Mouse (Mus musculus): ENCODE results near the gene Glrx5.

Gene Glrx5

GRCm38 (mm10) chr12:105032147-105032831 is at the start of gene Glrx5:
Gene Glrx5, plus strand, starts transcription at chr12:105032688.
- peak; percentile 100 for DNase-seq (ENCODE audit: low read depth, low spot score)

GRCm38 (mm10) chr12:104983476-104983875 is 49.0 kb upstream of the Glrx5 start:
- no peak for DNase-seq (ENCODE audit: low read depth, low spot score)

- DNase-seq (ENCODE audit: low read depth, low spot score) = peak; percentile 36
Measured at GRCm38 (mm10) chr12:104985088-104985487, 47.4 kb upstream of the Glrx5 start.

- DNase-seq (ENCODE audit: low read depth, low spot score) = no peak
Measured at GRCm38 (mm10) chr12:104986001-104986400, 46.5 kb upstream of the Glrx5 start.

- DNase-seq (ENCODE audit: low read depth, low spot score) = no peak
Measured at GRCm38 (mm10) chr12:104986781-104987180, 45.7 kb upstream of the Glrx5 start.

GRCm38 (mm10) chr12:104987936-104988335 is 44.6 kb upstream of the Glrx5 start:
- DNase-seq (ENCODE audit: low read depth, low spot score) = no peak

GRCm38 (mm10) chr12:104990741-104991454 is 41.6 kb upstream of the Glrx5 start:
- DNase-seq (ENCODE audit: low read depth, low spot score) = peak; percentile 79

GRCm38 (mm10) chr12:104992123-104992741 is 40.3 kb upstream of the Glrx5 start:
- DNase-seq (ENCODE audit: low read depth, low spot score) = no peak

- no peak for DNase-seq (ENCODE audit: low read depth, low spot score)
Measured at GRCm38 (mm10) chr12:104992838-104993237, 39.6 kb upstream of the Glrx5 start.

GRCm38 (mm10) chr12:104995259-104995876 is 37.1 kb upstream of the Glrx5 start:
- no peak for DNase-seq (ENCODE audit: low read depth, low spot score)

GRCm38 (mm10) chr12:104996012-104996728 is 36.3 kb upstream of the Glrx5 start:
- DNase-seq (ENCODE audit: low read depth, low spot score) = no peak

GRCm38 (mm10) chr12:104997159-104997558 is 35.3 kb upstream of the Glrx5 start:
- DNase-seq (ENCODE audit: low read depth, low spot score) = no peak

- peak; percentile 49 for DNase-seq (ENCODE audit: low read depth, low spot score)
Measured at GRCm38 (mm10) chr12:104997641-104998293, 34.7 kb upstream of the Glrx5 start.

GRCm38 (mm10) chr12:104998541-104998940 is 33.9 kb upstream of the Glrx5 start:
- no peak for DNase-seq (ENCODE audit: low read depth, low spot score)

- no peak for DNase-seq (ENCODE audit: low read depth, low spot score)
Measured at GRCm38 (mm10) chr12:104999171-104999570, 33.3 kb upstream of the Glrx5 start.

- DNase-seq (ENCODE audit: low read depth, low spot score) = peak; percentile 74
Measured at GRCm38 (mm10) chr12:105000487-105001283, 31.8 kb upstream of the Glrx5 start.

GRCm38 (mm10) chr12:105001317-105001716 is 31.2 kb upstream of the Glrx5 start:
- no peak for DNase-seq (ENCODE audit: low read depth, low spot score)

- DNase-seq (ENCODE audit: low read depth, low spot score) = no peak
Measured at GRCm38 (mm10) chr12:105002340-105003132, 30.0 kb upstream of the Glrx5 start.

GRCm38 (mm10) chr12:105003158-105003557 is 29.3 kb upstream of the Glrx5 start:
- DNase-seq (ENCODE audit: low read depth, low spot score) = no peak

Measured in CD4-positive helper T cell, adult 2 months (primary cell).